Mouse (Mus musculus): ENCODE data around the gene Ddah2.

DNA sequence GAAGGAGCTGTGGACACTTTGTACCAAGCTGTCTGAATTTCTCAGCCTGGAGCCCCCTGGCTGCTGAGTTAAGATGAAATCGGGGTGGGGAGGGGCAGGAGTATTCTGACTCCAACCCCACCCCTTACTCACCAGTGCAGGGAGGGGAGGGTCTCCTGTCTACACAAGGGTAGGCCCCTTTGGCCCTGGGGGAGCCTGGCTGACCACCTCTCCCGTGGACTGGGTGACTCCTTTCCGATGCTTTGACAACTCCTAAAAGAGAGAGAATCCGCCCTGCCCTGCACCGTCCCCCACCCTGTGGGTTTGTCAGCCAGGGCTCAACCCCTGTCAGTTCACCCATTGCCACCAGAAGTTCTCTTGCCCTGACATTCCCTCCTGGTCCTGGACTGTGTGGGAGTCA is 32.6 kb upstream of the Ddah2 start:
- TF ChIP-seq POLR2A (IDR thresholded peaks at IDR 0.05; ENCODE audit: borderline replicate concordance, insufficient read depth, low read length) (no peak), CTCF (IDR thresholded peaks at IDR 0.05; ENCODE audit: borderline replicate concordance, insufficient read depth, low read depth, low read length) (no peak)

All from cerebellum, adult 2 months (tissue).